Mouse (Mus musculus) olfactory bulb, adult 2 months (tissue): ENCODE results near the gene Ets1. TPM values are rescaled to one million over a fixed set of nuclear protein-coding genes. Genes with fewer than 3 reads are reported as not detected.

Source experiments
- H3K27ac ChIP-seq: fragments of 200-500 bp; 2 replicates; pipeline ENCODE4 v1.5.1; 2012; ENCODE audit warnings: low read depth, low read length; ENCODE audit not compliant: insufficient read depth
- H3K4me1 ChIP-seq: fragments of 200-500 bp; 2 replicates; pipeline ENCODE4 v1.6.1; 2012; ENCODE audit warnings: low read length; ENCODE audit not compliant: control insufficient read depth, insufficient read depth
- H3K4me3 ChIP-seq: fragments of 200-500 bp; 2 replicates; pipeline ENCODE4 v1.5.1; 2012; ENCODE audit warnings: mild to moderate bottlenecking, low read depth, low read length, moderate library complexity; ENCODE audit not compliant: insufficient read depth
- CTCF ChIP-seq: fragments of 200-500 bp; IDR thresholded peaks from 2 replicates; pipeline ENCODE4 v1.5.1; 2012; ENCODE audit warnings: low read depth, mild to moderate bottlenecking, low read length, moderate library complexity; ENCODE audit not compliant: insufficient read depth
- POLR2A ChIP-seq: fragments of 200-500 bp; IDR thresholded peaks from 2 replicates; pipeline ENCODE4 v1.6.1; 2012; ENCODE audit warnings: mild to moderate bottlenecking, low read depth, low read length, moderate library complexity; ENCODE audit not compliant: insufficient read depth
- WGBS: fragments of 180-500 bp; shearing (Covaris S2); methylation state at CpG from one replicate; pipeline ENCODE4 v1.1.7; 2018; 5-methylcytosine and 5-hydroxymethylcytosine counted together
- polyA plus RNA-seq: library from polyadenylated mRNA; stranded (reverse); fragments of >200 nt; gene quantifications from 2 replicates; pipeline ENCODE4 v1.2.4, GENCODE M21; 2012; ENCODE audit warnings: low replicate concordance; ENCODE audit not compliant: missing spikeins, insufficient read depth, insufficient read length

Gene Ets1
- polyA plus RNA-seq, 1 experiment: 306 TPM

- TF ChIP-seq POLR2A: no peak
- no peak for TF ChIP-seq CTCF
- Histone ChIP-seq H3K27ac (no peak overlapping the region), H3K4me3 (no peak overlapping the region; the same call in 1 of the 2 replicates), H3K4me1 (no peaks in the 10 kb centered on the region)
- WGBS: 88% methylated on average over 20 of the region's 20 CpGs
Measured at GRCm38 (mm10) chr9:32701126-32701997, 65.3 kb downstream of the Ets1 start.

- TF ChIP-seq POLR2A: no peak
- TF ChIP-seq CTCF: no peak
- no peak overlapping the region for H3K4me3 ChIP-seq
- 88% methylated on average over 2 of the region's 2 CpGs for WGBS
- H3K4me1 ChIP-seq: no peaks in the 10 kb centered on the region
- H3K27ac ChIP-seq: no peak overlapping the region
Measured at GRCm38 (mm10) chr9:32701998-32702305, 65.9 kb downstream of the Ets1 start.

GRCm38 (mm10) chr9:32702836-32703395 is 66.9 kb downstream of the Ets1 start:
- Histone ChIP-seq H3K4me3 (no peak overlapping the region), H3K27ac (no peak overlapping the region), H3K4me1 (no peaks in the 10 kb centered on the region)
- TF ChIP-seq CTCF (no peak), POLR2A (no peak)
- 67% methylated on average over 4 of the region's 4 CpGs for WGBS

DNA sequence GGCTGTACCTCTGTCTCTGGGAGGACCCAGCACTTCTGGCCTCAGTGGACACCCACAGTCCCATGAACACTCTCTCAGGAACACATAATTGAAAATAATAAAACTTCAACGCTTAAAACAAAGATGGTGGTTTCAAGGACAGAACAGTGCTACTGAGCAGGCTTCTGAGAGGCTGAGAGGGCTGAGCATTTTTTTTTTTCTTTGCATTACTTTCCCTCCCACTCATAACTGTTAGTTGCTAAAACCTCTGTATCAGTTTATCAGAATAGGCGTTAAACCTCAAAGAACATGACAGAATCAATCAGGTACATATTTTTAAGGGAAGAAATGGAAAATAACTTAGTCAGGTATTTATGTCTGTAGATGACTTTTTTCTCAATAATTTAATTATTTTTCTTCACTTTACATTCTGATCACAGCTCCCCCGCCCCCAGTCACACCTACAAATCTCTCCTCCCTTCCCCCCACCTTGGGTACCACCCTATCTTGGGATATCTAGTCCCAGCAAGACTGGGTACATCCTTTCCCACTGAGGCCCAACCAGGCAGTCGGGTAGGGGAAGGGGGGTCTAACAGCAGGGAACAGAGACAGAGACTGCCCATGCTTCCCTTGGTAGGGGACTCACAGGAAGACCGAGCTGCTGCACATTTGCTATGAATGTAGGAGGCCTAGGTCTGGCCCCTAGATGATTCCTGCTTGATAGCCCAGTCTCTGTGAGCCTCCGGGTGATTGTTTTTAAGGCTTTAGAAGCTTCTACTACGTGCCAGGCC is 68.1 kb downstream of the Ets1 start:
- H3K27ac ChIP-seq: no peak overlapping the region
- H3K4me1 ChIP-seq: no peaks in the 10 kb centered on the region
- no peak for TF ChIP-seq POLR2A
- no peak for TF ChIP-seq CTCF
- WGBS: 89% methylated on average over 7 of the region's 7 CpGs
- H3K4me3 ChIP-seq: no peak overlapping the region

GRCm38 (mm10) chr9:32705827-32706478 is 69.9 kb downstream of the Ets1 start:
- Histone ChIP-seq H3K27ac (no peak overlapping the region), H3K4me3 (no peak overlapping the region), H3K4me1 (no peaks in the 10 kb centered on the region)
- 85% methylated on average over 9 of the region's 9 CpGs for WGBS
- TF ChIP-seq POLR2A (no peak), CTCF (no peak)

DNA sequence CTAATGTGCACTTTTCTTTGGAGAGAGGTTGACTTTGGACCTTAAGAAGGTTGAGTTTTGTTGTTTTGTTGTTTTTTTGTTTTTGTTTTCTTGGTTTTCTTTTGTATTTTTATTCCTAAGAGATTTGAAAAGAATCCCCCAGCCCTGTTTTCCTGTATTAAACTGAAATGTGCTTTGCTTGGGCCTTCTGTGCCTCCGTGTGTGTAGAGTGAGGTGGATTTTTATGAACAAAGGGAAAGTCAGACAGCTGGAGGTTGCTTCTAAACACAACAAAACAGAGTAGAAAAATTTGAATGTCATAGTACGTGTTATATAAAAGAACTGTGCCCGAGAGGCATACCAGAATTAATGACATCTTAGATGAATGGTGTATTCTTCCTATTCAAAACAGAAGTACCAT is 71.4 kb downstream of the Ets1 start:
- Histone ChIP-seq H3K4me1 (peaks cover 3% of the 10 kb centered on the region; the same call in 1 of the 2 replicates), H3K4me3 (no peak overlapping the region), H3K27ac (no peak overlapping the region)
- TF ChIP-seq CTCF: no peak
- TF ChIP-seq POLR2A: no peak
- 81% methylated on average over 3 of the region's 3 CpGs for WGBS

- no peak overlapping the region for H3K27ac ChIP-seq
- H3K4me1 ChIP-seq: peaks cover 5% of the 10 kb centered on the region; the same call in 1 of the 2 replicates
- no peak for TF ChIP-seq CTCF
- TF ChIP-seq POLR2A: no peak
- WGBS: 77% methylated on average over 6 of the region's 6 CpGs
- no peak overlapping the region for H3K4me3 ChIP-seq
Measured at GRCm38 (mm10) chr9:32708491-32708890, 72.5 kb downstream of the Ets1 start.

DNA sequence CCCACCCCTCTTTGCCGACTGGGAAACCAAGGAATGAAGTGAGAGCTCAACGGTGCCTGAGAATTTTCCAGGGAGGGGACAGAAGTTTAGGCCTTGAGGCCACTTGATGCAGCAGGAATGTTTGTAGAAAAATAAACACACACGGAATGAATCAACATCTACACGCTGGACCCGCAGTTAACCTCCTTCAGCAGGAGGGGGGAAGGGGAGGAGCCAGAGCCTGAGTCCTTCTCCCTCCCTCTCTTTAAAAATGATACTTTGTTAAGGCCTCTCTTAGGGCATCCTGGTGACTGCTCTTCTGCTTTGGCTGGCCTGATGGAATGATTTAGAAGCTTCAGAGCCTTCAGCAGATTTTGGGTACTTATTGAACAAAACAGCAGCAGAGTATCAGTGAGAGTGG is 73.3 kb downstream of the Ets1 start:
- Histone ChIP-seq H3K4me3 (no peak overlapping the region), H3K4me1 (peaks cover 5% of the 10 kb centered on the region; the same call in 1 of the 2 replicates), H3K27ac (no peak overlapping the region)
- TF ChIP-seq POLR2A (no peak), CTCF (no peak)
- WGBS: 53% methylated on average over 5 of the region's 5 CpGs
